Mouse (Mus musculus) heart, embryonic 10.5 days (tissue): Measurements from ENCODE around the gene Tm4sf20. TPM values are rescaled to one million over a fixed set of nuclear protein-coding genes. Genes with fewer than 3 reads are reported as not detected.

ENCODE experiments used
- DNase-seq: peaks from one replicate; pipeline ENCODE4 v3.0.0-alpha.2; 2017; ENCODE audit warnings: low spot score
- H3K27ac ChIP-seq: fragments of 300-500 bp; sonication (generic); 2 replicates; pipeline ENCODE4 v1.5.1; 2016; ENCODE audit warnings: mild to moderate bottlenecking
- H3K27me3 ChIP-seq: fragments of 300-500 bp; sonication (generic); 2 replicates; pipeline ENCODE4 v1.6.1; 2016; ENCODE audit warnings: mild to moderate bottlenecking; ENCODE audit not compliant: poor library complexity, insufficient read depth, severe bottlenecking
- H3K36me3 ChIP-seq: fragments of 300-500 bp; sonication (generic); 2 replicates; pipeline ENCODE4 v1.6.1; 2016; ENCODE audit warnings: mild to moderate bottlenecking, moderate library complexity
- H3K4me1 ChIP-seq: fragments of 300-500 bp; sonication (generic); 2 replicates; pipeline ENCODE4 v1.6.1; 2016; ENCODE audit warnings: mild to moderate bottlenecking
- H3K4me3 ChIP-seq: fragments of 300-500 bp; sonication (generic); 2 replicates; pipeline ENCODE4 v1.5.1; 2016; ENCODE audit warnings: mild to moderate bottlenecking, moderate library complexity
- H3K9me3 ChIP-seq: fragments of 300-500 bp; sonication (generic); 2 replicates; pipeline ENCODE4 v1.6.1; 2016; ENCODE audit warnings: mild to moderate bottlenecking, moderate library complexity
- WGBS: fragments of 180-500 bp; shearing (Covaris S2); methylation state at CpG from one replicate; pipeline ENCODE4 v1.1.7; 2016; 5-methylcytosine and 5-hydroxymethylcytosine counted together
- polyA plus RNA-seq: library from polyadenylated mRNA; unstranded; fragments of >200 nt; fragmentation: Nextera tagmentation; extraction: Ambion mirVana; gene quantifications from 2 replicates; pipeline ENCODE4 v1.2.1, GENCODE M21; 2016

Tm4sf20 gene
- polyA plus RNA-seq, 1 experiment from 2014 or later = not detected

GRCm38 (mm10) chr1:82766641-82767040 lies 1.6 kb downstream of the Tm4sf20 start:
- Histone ChIP-seq H3K27me3 (no peaks in the 10 kb centered on the region), H3K4me3 (no peak overlapping the region), H3K27ac (no peak overlapping the region), H3K36me3 (peaks cover 8% of the 10 kb centered on the region), H3K9me3 (no peaks in the 10 kb centered on the region), H3K4me1 (0 out of 2 replicates have a peak, but pooled peaks cover 3% of the 10 kb centered on the region)
- WGBS = 63% methylated on average over 4 of the region's 4 CpGs
- DNase-seq = no peak

- Histone ChIP-seq H3K9me3 (no peaks in the 10 kb centered on the region), H3K27ac (no peak overlapping the region), H3K4me1 (0 out of 2 replicates have a peak, but pooled peaks cover 3% of the 10 kb centered on the region), H3K27me3 (no peaks in the 10 kb centered on the region), H3K4me3 (no peak overlapping the region), H3K36me3 (peaks cover 10% of the 10 kb centered on the region)
- DNase-seq = no peak
- WGBS = 61% methylated on average over 1 of the region's 1 CpGs
Observed at GRCm38 (mm10) chr1:82766227-82766626, 2.0 kb downstream of the Tm4sf20 start.

GRCm38 (mm10) chr1:82762274-82762673 lies 6.0 kb downstream of the Tm4sf20 start:
- H3K9me3 ChIP-seq = no peaks in the 10 kb centered on the region
- no peaks in the 10 kb centered on the region for H3K27me3 ChIP-seq
- no peak overlapping the region for H3K4me3 ChIP-seq
- no peak overlapping the region for H3K27ac ChIP-seq
- H3K36me3 ChIP-seq = peaks cover 21% of the 10 kb centered on the region
- H3K4me1 ChIP-seq = no peaks in the 10 kb centered on the region
- WGBS = 84% methylated on average over 1 of the region's 1 CpGs
- DNase-seq = no peak

GRCm38 (mm10) chr1:82761454-82762169 lies 6.6 kb downstream of the Tm4sf20 start:
- no peak overlapping the region for H3K27ac ChIP-seq
- no peaks in the 10 kb centered on the region for H3K9me3 ChIP-seq
- 88% methylated on average over 8 of the region's 8 CpGs for WGBS
- H3K4me1 ChIP-seq = no peaks in the 10 kb centered on the region
- H3K36me3 ChIP-seq = peaks cover 25% of the 10 kb centered on the region
- no peak for DNase-seq
- no peaks in the 10 kb centered on the region for H3K27me3 ChIP-seq
- no peak overlapping the region for H3K4me3 ChIP-seq

- no peaks in the 10 kb centered on the region for H3K27me3 ChIP-seq
- H3K4me3 ChIP-seq = no peak overlapping the region
- WGBS = 83% methylated on average over 1 of the region's 1 CpGs
- DNase-seq = no peak
- no peaks in the 10 kb centered on the region for H3K9me3 ChIP-seq
- no peaks in the 10 kb centered on the region for H3K4me1 ChIP-seq
- no peak overlapping the region for H3K27ac ChIP-seq
- H3K36me3 ChIP-seq = peaks cover 39% of the 10 kb centered on the region
Observed at GRCm38 (mm10) chr1:82759520-82759919, 8.7 kb downstream of the Tm4sf20 start.

- Histone ChIP-seq H3K27ac (no peak overlapping the region), H3K4me1 (no peaks in the 10 kb centered on the region), H3K36me3 (peaks cover 42% of the 10 kb centered on the region), H3K4me3 (no peak overlapping the region), H3K27me3 (no peaks in the 10 kb centered on the region), H3K9me3 (no peaks in the 10 kb centered on the region)
- WGBS = 82% methylated on average over 2 of the region's 2 CpGs
- DNase-seq = no peak
Observed at GRCm38 (mm10) chr1:82747714-82748452, 20.4 kb downstream of the Tm4sf20 start.

- WGBS = 85% methylated on average over 4 of the region's 4 CpGs
- Histone ChIP-seq H3K27me3 (no peaks in the 10 kb centered on the region), H3K4me1 (no peaks in the 10 kb centered on the region), H3K9me3 (no peaks in the 10 kb centered on the region), H3K27ac (no peak overlapping the region), H3K36me3 (peaks cover 45% of the 10 kb centered on the region), H3K4me3 (no peak overlapping the region)
- no peak for DNase-seq
Observed at GRCm38 (mm10) chr1:82746408-82746807, 21.9 kb downstream of the Tm4sf20 start.

GRCm38 (mm10) chr1:82743962-82744361 lies 24.3 kb downstream of the Tm4sf20 start:
- 85% methylated on average over 3 of the region's 3 CpGs for WGBS
- Histone ChIP-seq H3K4me3 (no peak overlapping the region), H3K27ac (no peak overlapping the region), H3K9me3 (no peaks in the 10 kb centered on the region), H3K4me1 (no peaks in the 10 kb centered on the region), H3K36me3 (peaks cover 47% of the 10 kb centered on the region), H3K27me3 (no peaks in the 10 kb centered on the region)
- no peak for DNase-seq

GRCm38 (mm10) chr1:82741539-82741938 lies 26.7 kb downstream of the Tm4sf20 start:
- WGBS = 82% methylated on average over 7 of the region's 7 CpGs
- peaks cover 49% of the 10 kb centered on the region for H3K36me3 ChIP-seq

GRCm38 (mm10) chr1:82738066-82738465 lies 30.2 kb downstream of the Tm4sf20 start:
- Histone ChIP-seq H3K4me1 (no peaks in the 10 kb centered on the region), H3K27me3 (no peaks in the 10 kb centered on the region), H3K36me3 (peaks cover 74% of the 10 kb centered on the region), H3K4me3 (no peak overlapping the region), H3K27ac (no peak overlapping the region), H3K9me3 (no peaks in the 10 kb centered on the region)
- 92% methylated on average over 1 of the region's 1 CpGs for WGBS
- no peak for DNase-seq

More at GRCm38 (mm10) chr1:82741539-82741938, 26.7 kb downstream of the Tm4sf20 start:
- Histone ChIP-seq H3K4me3 (no peak overlapping the region), H3K4me1 (no peaks in the 10 kb centered on the region), H3K9me3 (no peaks in the 10 kb centered on the region), H3K27ac (no peak overlapping the region), H3K27me3 (no peaks in the 10 kb centered on the region)
- no peak for DNase-seq

GRCm38 (mm10) chr1:82733357-82733756 lies 34.9 kb downstream of the Tm4sf20 start:
- no peak for DNase-seq
- 85% methylated on average over 1 of the region's 1 CpGs for WGBS
- H3K9me3 ChIP-seq = no peaks in the 10 kb centered on the region
- H3K4me1 ChIP-seq = no peaks in the 10 kb centered on the region
- no peak overlapping the region for H3K4me3 ChIP-seq
- no peaks in the 10 kb centered on the region for H3K27me3 ChIP-seq
- no peak overlapping the region for H3K27ac ChIP-seq
- peaks cover 93% of the 10 kb centered on the region for H3K36me3 ChIP-seq

GRCm38 (mm10) chr1:82726482-82726881 lies 41.8 kb downstream of the Tm4sf20 start:
- no peak overlapping the region for H3K27ac ChIP-seq
- no peaks in the 10 kb centered on the region for H3K9me3 ChIP-seq
- H3K27me3 ChIP-seq = no peaks in the 10 kb centered on the region; the same call in 1 of the 2 replicates
- peaks cover 37% of the 10 kb centered on the region for H3K36me3 ChIP-seq
- no peak overlapping the region for H3K4me3 ChIP-seq
- H3K4me1 ChIP-seq = peaks cover 8% of the 10 kb centered on the region
- 85% methylated on average over 5 of the region's 5 CpGs for WGBS
- no peak for DNase-seq

- 47% methylated on average over 4 of the region's 4 CpGs for WGBS
- H3K9me3 ChIP-seq = no peaks in the 10 kb centered on the region
Observed at GRCm38 (mm10) chr1:82725875-82726185, 42.4 kb downstream of the Tm4sf20 start.

More at GRCm38 (mm10) chr1:82725875-82726185, 42.4 kb downstream of the Tm4sf20 start:
- DNase-seq = no peak
- peaks cover 8% of the 10 kb centered on the region for H3K4me1 ChIP-seq
- peak overlapping the region; percentile 89 for H3K4me3 ChIP-seq
- 0 out of 2 replicates have a peak overlapping the region, but pooled peaks have one; percentile 98 for H3K27ac ChIP-seq
- peaks cover 5% of the 10 kb centered on the region; the same call in 1 of the 2 replicates for H3K27me3 ChIP-seq
- peaks cover 30% of the 10 kb centered on the region for H3K36me3 ChIP-seq
